Mouse (Mus musculus) testis, adult 2 months (tissue): ENCODE measurements around the gene Olfr97. TPM values are rescaled to one million over a fixed set of nuclear protein-coding genes. Genes with fewer than 3 reads are reported as not detected.

Source experiments
- H3K27ac ChIP-seq: fragments of 200-500 bp; 2 replicates; pipeline ENCODE4 v1.5.1; 2012; ENCODE audit warnings: low read depth, low read length; ENCODE audit not compliant: control insufficient read depth, insufficient read depth
- H3K27me3 ChIP-seq: fragments of 200-500 bp; 2 replicates; pipeline ENCODE4 v1.6.1; 2012; ENCODE audit warnings: mild to moderate bottlenecking, low read length, moderate library complexity; ENCODE audit not compliant: control insufficient read depth, insufficient read depth
- H3K36me3 ChIP-seq: fragments of 200-500 bp; 2 replicates; pipeline ENCODE4 v1.6.1; 2012; ENCODE audit warnings: mild to moderate bottlenecking, low read length; ENCODE audit not compliant: control insufficient read depth, insufficient read depth
- H3K4me1 ChIP-seq: fragments of 200-500 bp; 2 replicates; pipeline ENCODE4 v1.6.1; 2012; ENCODE audit warnings: low read length; ENCODE audit not compliant: control insufficient read depth, insufficient read depth
- H3K4me3 ChIP-seq: fragments of 200-500 bp; 2 replicates; pipeline ENCODE4 v1.5.1; 2012; ENCODE audit warnings: low read depth, mild to moderate bottlenecking, low read length, moderate library complexity, mixed read lengths; ENCODE audit not compliant: control insufficient read depth
- CTCF ChIP-seq: fragments of 200-500 bp; IDR thresholded peaks from 2 replicates; pipeline ENCODE4 v1.5.1; 2012; ENCODE audit warnings: low read depth, mild to moderate bottlenecking, inconsistent platforms, low read length, moderate library complexity; ENCODE audit not compliant: control insufficient read depth, insufficient read depth, insufficient replicate concordance
- POLR2A ChIP-seq: fragments of 200-500 bp; IDR thresholded peaks from 2 replicates; pipeline ENCODE4 v1.6.1; 2012; ENCODE audit warnings: low read depth, mild to moderate bottlenecking, inconsistent platforms, low read length, moderate library complexity; ENCODE audit not compliant: control insufficient read depth
- polyA plus RNA-seq: library from polyadenylated mRNA; depleted of rRNA; stranded (reverse); fragments of >200 nt; gene quantifications from 2 replicates; pipeline ENCODE4 v1.2.3, GENCODE M21; 2012

The Olfr97 gene
- polyA plus RNA-seq, 1 experiment, result not detected

GRCm38 (mm10) chr17:37250544-37250943 is 13.4 kb upstream of the Olfr97 start:
- Histone ChIP-seq H3K36me3 (no peaks in the 10 kb centered on the region), H3K27me3 (no peaks in the 10 kb centered on the region), H3K27ac (no peak overlapping the region), H3K4me3 (no peak overlapping the region), H3K4me1 (peaks cover 3% of the 10 kb centered on the region; the same call in 1 of the 2 replicates)
- TF ChIP-seq CTCF (no peak), POLR2A (no peak)

- no peak for TF ChIP-seq POLR2A
- no peak for TF ChIP-seq CTCF
- Histone ChIP-seq H3K4me3 (no peak overlapping the region), H3K27me3 (no peaks in the 10 kb centered on the region), H3K27ac (no peak overlapping the region), H3K4me1 (peaks cover 3% of the 10 kb centered on the region; the same call in 1 of the 2 replicates), H3K36me3 (no peaks in the 10 kb centered on the region)
Measured at GRCm38 (mm10) chr17:37249460-37249859, 12.3 kb upstream of the Olfr97 start.

- Histone ChIP-seq H3K4me1 (peaks cover 3% of the 10 kb centered on the region; the same call in 1 of the 2 replicates), H3K4me3 (no peak overlapping the region), H3K27me3 (no peaks in the 10 kb centered on the region), H3K27ac (no peak overlapping the region), H3K36me3 (no peaks in the 10 kb centered on the region)
- TF ChIP-seq POLR2A (no peak), CTCF (no peak)
Measured at GRCm38 (mm10) chr17:37246715-37247114, 9.6 kb upstream of the Olfr97 start.

- Histone ChIP-seq H3K27ac (no peak overlapping the region), H3K4me1 (peaks cover 3% of the 10 kb centered on the region; the same call in 1 of the 2 replicates), H3K27me3 (no peaks in the 10 kb centered on the region), H3K36me3 (no peaks in the 10 kb centered on the region), H3K4me3 (no peak overlapping the region)
- TF ChIP-seq POLR2A, result no peak
- no peak for TF ChIP-seq CTCF
Measured at GRCm38 (mm10) chr17:37242198-37242597, 5.1 kb upstream of the Olfr97 start.

GRCm38 (mm10) chr17:37221879-37222278 is 15.3 kb downstream of the Olfr97 start:
- Histone ChIP-seq H3K4me1 (no peaks in the 10 kb centered on the region), H3K4me3 (no peak overlapping the region), H3K27me3 (no peaks in the 10 kb centered on the region), H3K27ac (no peak overlapping the region), H3K36me3 (no peaks in the 10 kb centered on the region)
- TF ChIP-seq POLR2A, result no peak
- no peak for TF ChIP-seq CTCF

- Histone ChIP-seq H3K27me3 (no peaks in the 10 kb centered on the region), H3K4me3 (no peak within 1 kb of the TSS), H3K36me3 (no peaks in the 10 kb centered on the region), H3K27ac (no peak within 1 kb of the TSS), H3K4me1 (no peaks in the 10 kb centered on the region)
- TF ChIP-seq CTCF (no peak), POLR2A (no peak)
Measured at GRCm38 (mm10) chr17:37219846-37220245, 17.3 kb downstream of the Olfr97 start, which contains the start of gene Olfr96. Gene Olfr96 (plus strand): TSS chr17:37220146.

- Histone ChIP-seq H3K4me3 (no peak overlapping the region), H3K27ac (no peak overlapping the region), H3K36me3 (no peaks in the 10 kb centered on the region), H3K4me1 (no peaks in the 10 kb centered on the region), H3K27me3 (no peaks in the 10 kb centered on the region)
- no peak for TF ChIP-seq POLR2A
- TF ChIP-seq CTCF, result no peak
Measured at GRCm38 (mm10) chr17:37218486-37218885, 18.6 kb downstream of the Olfr97 start.

GRCm38 (mm10) chr17:37213018-37213417 is 24.1 kb downstream of the Olfr97 start, which contains the start of gene Olfr95:
Gene Olfr95 (minus strand): TSS chr17:37213118.
- no peak for TF ChIP-seq POLR2A
- TF ChIP-seq CTCF, result no peak
- no peaks in the 10 kb centered on the region for H3K36me3 ChIP-seq
- no peak within 1 kb of the TSS for H3K27ac ChIP-seq
- H3K4me3 ChIP-seq, result no peak within 1 kb of the TSS
- H3K27me3 ChIP-seq, result no peaks in the 10 kb centered on the region
- H3K4me1 ChIP-seq, result peaks cover 3% of the 10 kb centered on the region; the same call in 1 of the 2 replicates
